Mouse (Mus musculus) left cerebral cortex, adult 9 months (tissue): ENCODE measurements around the gene Rabgef1.
A peak's percentile ranks its signal among the peaks of the same experiment; 100 is the strongest.

ENCODE experiments used
- DNase-seq, 2 experiments: peaks; one replicate each; pipeline ENCODE4 v3.0.0; 2022; ENCODE audit warnings: low spot score in 2 of 2

Rabgef1 gene

GRCm38 (mm10) chr5:130171956-130172601, 481 bp downstream of the Rabgef1 start:
- DNase-seq = peak in 1 of 2 experiments; percentile 34

GRCm38 (mm10) chr5:130173012-130173411, 1.4 kb downstream of the Rabgef1 start:
- DNase-seq = no peak

- DNase-seq = no peak
Measured at GRCm38 (mm10) chr5:130177871-130178270, 6.3 kb downstream of the Rabgef1 start.

- DNase-seq = no peak
Measured at GRCm38 (mm10) chr5:130180362-130180761, 8.8 kb downstream of the Rabgef1 start.

- no peak for DNase-seq
Measured at GRCm38 (mm10) chr5:130181740-130182540, 10.3 kb downstream of the Rabgef1 start.

GRCm38 (mm10) chr5:130182541-130182821, 10.9 kb downstream of the Rabgef1 start:
- no peak for DNase-seq

GRCm38 (mm10) chr5:130184193-130184856, 12.7 kb downstream of the Rabgef1 start:
- no peak for DNase-seq

GRCm38 (mm10) chr5:130185312-130185711, 13.7 kb downstream of the Rabgef1 start:
- no peak for DNase-seq

- peak in 1 of 2 experiments; percentile 43 for DNase-seq
Measured at GRCm38 (mm10) chr5:130187383-130187782, 15.8 kb downstream of the Rabgef1 start.

GRCm38 (mm10) chr5:130190909-130191308, 19.3 kb downstream of the Rabgef1 start:
- no peak for DNase-seq

GRCm38 (mm10) chr5:130191865-130192264, 20.3 kb downstream of the Rabgef1 start:
- no peak for DNase-seq

GRCm38 (mm10) chr5:130192356-130192944, 20.9 kb downstream of the Rabgef1 start:
- no peak for DNase-seq

- no peak for DNase-seq
Measured at GRCm38 (mm10) chr5:130193760-130194159, 22.2 kb downstream of the Rabgef1 start.

GRCm38 (mm10) chr5:130196307-130196706, 24.7 kb downstream of the Rabgef1 start:
- DNase-seq = no peak

GRCm38 (mm10) chr5:130197454-130197853, 25.9 kb downstream of the Rabgef1 start:
- DNase-seq = no peak

- DNase-seq = no peak
Measured at GRCm38 (mm10) chr5:130197981-130198380, 26.4 kb downstream of the Rabgef1 start.

- no peak for DNase-seq
Measured at GRCm38 (mm10) chr5:130200233-130201029, 28.8 kb downstream of the Rabgef1 start.

- DNase-seq = no peak
Measured at GRCm38 (mm10) chr5:130203948-130204347, 32.4 kb downstream of the Rabgef1 start.

- no peak for DNase-seq
Measured at GRCm38 (mm10) chr5:130204560-130204959, 33.0 kb downstream of the Rabgef1 start.

- DNase-seq = no peak
Measured at GRCm38 (mm10) chr5:130205441-130206023, 33.9 kb downstream of the Rabgef1 start.

GRCm38 (mm10) chr5:130207299-130207698, 35.7 kb downstream of the Rabgef1 start:
- DNase-seq = no peak
